Mouse (Mus musculus) cerebellum, adult 2 months (tissue): ENCODE results near the gene Tmem114.

ENCODE experiments used
- CTCF ChIP-seq: fragments of 200-500 bp; IDR thresholded peaks from 2 replicates; pipeline ENCODE4 v1.5.1; 2011; ENCODE audit warnings: low read depth, mild to moderate bottlenecking, control low read depth, low read length, moderate library complexity, borderline replicate concordance; ENCODE audit not compliant: insufficient read depth
- POLR2A ChIP-seq: fragments of 200-500 bp; IDR thresholded peaks from 2 replicates; pipeline ENCODE4 v1.6.1; 2011; ENCODE audit warnings: low read length, control low read depth, borderline replicate concordance; ENCODE audit not compliant: insufficient read depth

- TF ChIP-seq CTCF, result no peak
- TF ChIP-seq POLR2A, result no peak
These were observed 36.4 kb downstream of the Tmem114 start for GRCm38 (mm10) chr16:8388491-8388890.
